Mouse (Mus musculus): ENCODE measurements around the gene Skiv2l.

DNA sequence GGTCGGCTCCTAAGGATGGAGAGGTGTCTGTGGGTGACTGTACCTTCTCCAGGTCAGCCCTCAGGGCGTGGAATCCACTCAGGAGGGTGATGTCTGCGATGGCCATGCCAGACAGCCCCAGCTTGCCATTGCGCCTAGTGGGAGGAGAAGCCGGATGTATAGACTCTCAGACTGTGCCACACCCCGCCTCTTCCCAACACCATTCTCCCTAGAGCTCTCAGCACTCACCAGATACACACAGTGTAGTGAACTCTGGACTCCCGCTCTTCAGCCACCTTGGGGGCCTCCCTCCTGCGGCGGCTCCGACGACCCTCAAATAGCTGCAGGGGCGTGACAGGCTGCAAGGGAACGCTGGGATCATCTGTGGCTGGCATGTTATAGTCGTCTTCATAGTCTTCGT is 38.7 kb downstream of the Skiv2l start:
- TF ChIP-seq POLR2AphosphoS5 (IDR thresholded peaks at IDR 0.05; ENCODE audit: borderline replicate concordance, low read depth, low read length) (no peak), E2F4 (IDR thresholded peaks at IDR 0.05; ENCODE audit: borderline replicate concordance, low read depth, low read length) (no peak), SIN3A (IDR thresholded peaks at IDR 0.05; ENCODE audit: low read length) (no peak), CTCF (IDR thresholded peaks at IDR 0.05 in 2 of 3, conservative IDR thresholded peaks at IDR 0.05 in 1 of 3; ENCODE audit: control insufficient read depth in 1 of 3, insufficient read depth in 1 of 3, low read depth in 2 of 3, low read length in 3 of 3, poor library complexity in 1 of 3, severe bottlenecking in 1 of 3) (no peak), EP300 (IDR thresholded peaks at IDR 0.05; ENCODE audit: low read depth in 1 of 2, low read length in 2 of 2) (no peak), USF1 (IDR thresholded peaks at IDR 0.05; ENCODE audit: low read depth, low read length) (no peak), POLR2AphosphoS2 (IDR thresholded peaks at IDR 0.05; ENCODE audit: low read length) (no peak), SMC3 (IDR thresholded peaks at IDR 0.05; ENCODE audit: low read depth, low read length) (no peak), TBP (IDR thresholded peaks at IDR 0.05; ENCODE audit: low read depth, low read length) (no peak)
